Mouse (Mus musculus) ovary, postnatal 14 days (tissue): ENCODE measurements around the gene Sorcs3.

Source experiments
- DNase-seq: peaks from one replicate; pipeline ENCODE4 v3.0.0; 2022; ENCODE audit warnings: low spot score

Gene Sorcs3

GRCm38 (mm10) chr19:48706267-48706923 lies 500.6 kb downstream of the Sorcs3 start:
- no peak for DNase-seq

DNA sequence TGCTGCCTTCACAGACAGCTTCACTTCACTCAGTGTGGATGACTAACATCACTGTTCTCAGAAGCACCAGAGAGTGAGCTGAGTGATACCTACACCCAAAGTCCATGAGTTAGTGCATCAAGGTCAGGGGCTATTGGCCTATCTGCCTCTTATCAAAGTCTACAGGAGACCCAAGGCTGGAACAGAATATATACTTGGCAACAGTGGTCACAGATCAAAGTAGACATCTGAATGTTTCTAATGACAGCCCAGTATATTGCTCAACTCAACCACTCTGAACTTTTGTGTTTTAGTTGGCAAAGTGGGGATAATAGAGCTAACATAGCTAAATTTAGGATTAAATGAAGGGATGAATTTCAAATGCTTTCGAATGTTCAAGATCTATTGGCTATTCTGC lies 501.1 kb downstream of the Sorcs3 start:
- DNase-seq: no peak

DNA sequence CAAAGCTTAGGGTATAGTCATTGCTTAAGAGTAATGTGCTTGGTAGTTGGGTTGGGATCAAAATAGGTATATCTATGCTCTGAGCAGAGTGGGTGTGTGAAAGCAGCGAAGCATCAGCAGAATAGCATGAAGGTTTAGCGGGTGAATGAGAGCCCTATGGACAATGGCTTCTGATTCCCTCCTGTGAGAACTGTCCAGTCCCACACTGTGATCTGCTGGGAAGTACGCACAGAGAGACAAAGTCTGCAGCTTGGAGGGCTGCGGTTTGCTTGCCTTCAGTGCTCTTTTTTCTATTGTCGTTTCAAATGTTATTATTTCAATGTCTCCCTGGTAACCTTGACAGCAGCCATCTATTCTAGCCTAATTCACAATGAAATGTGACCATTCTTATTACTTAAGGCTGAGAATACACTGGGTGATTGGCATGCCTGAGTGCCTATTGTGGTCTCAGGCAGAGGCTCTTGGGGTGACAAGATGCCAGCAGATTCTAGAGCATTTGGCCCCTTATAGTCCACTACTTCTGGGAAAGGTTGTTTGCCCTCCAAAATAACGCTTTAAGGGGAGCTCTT lies 520.1 kb downstream of the Sorcs3 start:
- no peak for DNase-seq

GRCm38 (mm10) chr19:48727048-48727447 lies 521.2 kb downstream of the Sorcs3 start:
- no peak for DNase-seq

DNA sequence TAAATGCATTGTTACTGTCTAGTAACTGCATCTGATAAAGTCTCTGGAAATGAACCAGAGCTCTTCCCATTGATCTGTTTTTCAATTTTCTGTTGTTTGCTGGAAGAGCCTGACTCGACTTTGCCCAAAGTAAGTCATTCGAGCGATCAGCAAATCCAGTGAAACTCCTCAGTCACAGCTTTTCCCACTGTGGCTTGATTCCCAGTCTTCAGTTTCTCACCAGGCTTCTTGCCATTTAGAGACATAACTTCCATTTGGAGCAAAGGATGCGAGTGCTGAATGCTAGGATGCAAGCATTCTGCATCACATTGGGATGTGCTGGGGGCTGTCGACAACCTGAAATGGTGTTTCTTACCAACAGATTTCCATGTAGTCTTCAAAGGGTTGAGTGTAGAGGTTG lies 521.8 kb downstream of the Sorcs3 start:
- no peak for DNase-seq

DNA sequence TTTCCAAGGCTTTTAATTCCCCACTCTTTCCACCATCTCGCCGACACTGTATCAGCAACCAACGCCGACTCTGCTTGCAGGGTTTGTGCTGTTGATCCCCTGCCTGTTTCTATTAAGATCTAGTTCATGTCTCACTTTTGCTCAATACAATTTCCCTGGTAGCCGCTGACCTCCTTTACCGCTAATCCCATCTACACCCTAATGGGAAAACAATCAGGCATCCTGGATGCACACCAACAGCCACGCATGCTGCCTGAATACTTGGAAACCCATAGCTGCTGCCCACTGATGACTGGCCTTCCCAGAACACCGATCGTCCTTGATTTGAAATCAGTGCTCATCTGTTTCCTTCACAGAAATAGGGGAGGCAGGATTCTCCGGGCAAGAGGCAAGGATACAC lies 525.9 kb downstream of the Sorcs3 start:
- no peak for DNase-seq

DNA sequence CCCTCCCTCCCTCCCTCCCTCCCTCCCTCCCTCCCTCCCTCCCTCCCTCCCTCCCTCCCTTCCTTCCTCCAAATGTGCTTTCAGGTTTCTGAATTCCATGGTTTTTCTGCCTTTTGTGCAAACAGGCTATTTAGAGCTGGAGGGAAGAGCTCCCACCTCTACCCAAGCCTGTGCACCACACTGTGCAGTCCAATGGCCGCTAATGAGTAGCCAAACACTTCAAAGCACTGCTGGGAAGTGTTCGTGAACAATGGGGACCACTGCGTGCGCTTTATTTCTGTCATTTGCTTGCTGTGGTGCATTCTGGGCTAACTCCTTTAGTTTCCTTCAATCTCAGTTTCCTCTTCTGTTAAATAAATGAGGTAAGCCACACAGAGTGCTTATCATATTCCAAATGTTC lies 528.5 kb downstream of the Sorcs3 start:
- no peak for DNase-seq

DNA sequence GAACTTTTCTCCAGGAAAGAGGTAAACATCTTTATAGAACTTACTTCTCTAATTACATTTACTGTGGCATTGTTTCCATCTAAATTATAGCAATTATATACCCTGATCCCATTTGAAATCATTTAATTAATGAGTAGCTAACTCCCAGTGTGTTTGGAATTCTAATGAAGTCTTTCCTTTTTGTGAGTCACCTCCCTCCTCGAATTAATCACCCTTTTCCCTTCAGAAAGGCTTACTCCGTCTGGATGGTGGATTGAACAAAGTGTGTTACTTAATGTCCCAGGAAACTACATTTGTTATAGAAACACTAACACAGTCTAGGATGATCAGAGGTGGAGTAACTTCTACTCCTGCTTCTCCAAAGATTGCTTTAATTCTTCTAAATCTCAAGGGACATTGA lies 531.7 kb downstream of the Sorcs3 start:
- no peak for DNase-seq

DNA sequence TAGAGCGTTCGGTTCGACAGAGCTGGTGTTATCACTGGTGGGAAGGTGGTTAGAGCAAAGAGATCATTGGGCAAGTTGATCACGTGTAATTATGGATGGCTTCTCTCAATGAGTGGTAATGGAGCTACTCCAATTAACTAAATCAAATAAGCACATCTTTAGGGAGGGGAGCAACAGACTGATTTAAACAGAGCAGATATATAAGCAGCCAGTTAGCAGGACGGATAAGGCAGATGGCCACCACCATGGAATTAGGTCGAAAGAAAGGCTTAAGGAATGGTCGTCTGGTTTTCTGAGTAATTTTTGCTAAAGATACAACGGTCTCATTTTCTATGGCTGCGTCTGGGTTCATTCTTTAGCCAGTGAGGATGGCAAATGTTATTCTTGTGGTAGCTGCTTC lies 549.3 kb downstream of the Sorcs3 start:
- DNase-seq: no peak

- DNase-seq: no peak
Observed at GRCm38 (mm10) chr19:48756831-48757230, 551.0 kb downstream of the Sorcs3 start.

DNA sequence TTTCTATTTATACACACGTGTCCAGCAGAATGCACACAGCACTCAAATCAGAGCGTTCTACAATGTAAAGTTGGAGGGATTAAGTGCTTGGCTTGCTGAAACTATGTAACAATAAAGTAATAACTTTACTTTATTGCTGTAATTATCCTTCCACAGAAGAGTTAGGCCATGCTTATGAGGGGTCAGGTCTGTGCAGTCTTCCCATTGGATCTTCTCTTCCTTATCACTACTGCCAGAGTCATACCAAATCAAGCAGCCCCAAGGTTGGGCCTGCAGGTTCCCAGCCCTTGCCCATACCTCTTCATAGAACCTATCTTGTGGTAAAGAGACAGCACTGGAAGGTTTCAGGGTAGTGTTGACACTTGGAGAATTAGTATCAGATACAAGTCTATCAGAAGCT lies 560.7 kb downstream of the Sorcs3 start:
- no peak for DNase-seq

- no peak for DNase-seq
Observed at GRCm38 (mm10) chr19:48771565-48771964, 565.7 kb downstream of the Sorcs3 start.

GRCm38 (mm10) chr19:48779095-48779765 lies 573.4 kb downstream of the Sorcs3 start:
- DNase-seq: no peak

GRCm38 (mm10) chr19:48780813-48781212 lies 575.0 kb downstream of the Sorcs3 start:
- DNase-seq: no peak

DNA sequence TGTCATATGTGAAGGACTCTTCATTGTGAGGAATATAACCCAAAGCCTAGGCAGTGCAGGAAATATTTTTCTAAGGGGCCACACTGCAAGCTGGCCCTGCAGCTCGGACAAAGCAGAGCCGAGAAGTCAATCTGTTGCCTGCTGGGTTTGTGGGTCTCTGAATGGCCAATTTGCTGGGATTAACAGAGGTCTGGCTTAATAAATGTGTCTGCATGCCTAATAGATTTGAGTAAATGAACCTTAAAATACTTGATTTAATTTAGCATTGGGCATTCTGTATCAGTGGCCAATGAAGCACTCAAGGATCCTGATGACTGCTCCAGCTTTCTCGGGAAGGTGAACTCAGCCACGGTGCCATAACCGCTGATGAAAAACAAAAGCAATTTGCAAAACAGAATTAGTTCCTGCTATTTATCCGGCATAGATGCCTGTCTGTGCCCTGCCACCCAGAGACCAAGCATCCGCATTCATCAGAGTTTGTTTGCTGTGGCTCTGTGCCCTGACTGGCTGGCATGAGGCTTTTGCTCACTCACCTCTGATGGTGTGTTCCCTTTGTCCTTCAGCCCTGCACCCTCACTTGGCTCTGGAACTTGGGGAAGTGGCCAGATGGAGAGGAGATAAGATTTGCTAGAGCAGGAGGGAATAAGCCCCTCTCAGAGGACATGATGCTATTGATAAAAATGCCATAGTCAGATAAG lies 576.3 kb downstream of the Sorcs3 start:
- no peak for DNase-seq

GRCm38 (mm10) chr19:48787269-48787668 lies 581.4 kb downstream of the Sorcs3 start:
- no peak for DNase-seq

- DNase-seq: no peak
Observed at GRCm38 (mm10) chr19:48804546-48804945, 598.7 kb downstream of the Sorcs3 start.

- DNase-seq: no peak
Observed at GRCm38 (mm10) chr19:48811541-48811940, 605.7 kb downstream of the Sorcs3 start.

GRCm38 (mm10) chr19:48813823-48814222 lies 608.0 kb downstream of the Sorcs3 start:
- DNase-seq: no peak

DNA sequence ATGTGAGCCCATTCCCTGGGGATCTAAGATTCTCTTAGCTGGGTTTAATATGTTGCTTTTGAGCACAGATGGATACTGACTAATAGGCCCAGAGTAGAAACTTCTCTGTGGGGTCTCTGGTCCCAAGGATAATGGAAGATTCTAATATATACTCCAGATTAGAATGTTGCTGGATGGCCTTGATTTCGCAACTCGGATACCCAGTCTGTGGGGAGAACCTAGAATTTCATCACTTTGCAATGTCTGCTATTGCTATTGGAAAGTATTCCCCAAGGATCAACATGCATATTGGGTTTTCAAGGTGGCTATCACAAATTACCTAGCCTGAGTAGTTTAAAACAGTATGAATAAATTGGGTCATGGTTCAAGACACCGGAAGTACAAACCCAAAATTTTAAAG lies 609.2 kb downstream of the Sorcs3 start:
- no peak for DNase-seq

DNA sequence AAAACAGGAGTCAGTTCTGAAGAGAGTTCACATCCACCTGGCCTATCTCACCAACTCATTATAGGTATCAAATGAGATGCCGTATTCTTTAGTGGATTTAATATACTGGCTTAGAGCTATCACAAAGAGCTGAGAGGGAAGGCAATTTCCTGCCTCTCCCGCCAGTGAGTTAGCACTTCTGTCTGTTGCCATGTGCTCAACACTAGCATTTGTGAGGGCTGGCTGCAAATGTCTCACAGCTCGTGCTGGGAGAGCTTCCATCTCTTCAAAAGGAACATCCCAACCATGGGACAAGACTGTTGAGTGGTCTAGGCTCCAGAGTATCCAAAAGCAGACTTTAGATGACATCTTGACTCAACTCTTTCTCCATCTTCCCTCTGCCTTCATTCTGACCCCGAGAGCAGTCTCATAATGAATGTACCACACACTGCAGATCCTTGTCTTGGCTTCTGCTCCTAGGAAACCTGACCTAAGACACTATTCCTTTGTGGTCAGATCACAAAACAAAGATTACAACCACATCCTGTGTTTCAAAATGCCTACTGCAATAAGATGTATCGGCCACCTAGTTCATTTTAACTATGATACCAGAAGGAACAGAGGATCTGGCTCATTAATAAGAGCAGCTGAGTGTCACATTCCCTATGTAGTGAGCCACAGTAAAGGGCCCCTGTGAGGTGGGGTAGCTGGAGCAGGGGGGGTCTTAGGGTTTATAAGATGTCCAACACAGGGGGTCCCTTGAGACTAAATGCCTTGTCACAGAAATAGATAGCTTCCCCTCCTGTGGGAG lies 614.9 kb downstream of the Sorcs3 start:
- no peak for DNase-seq

- no peak for DNase-seq
Observed at GRCm38 (mm10) chr19:48821283-48821715, 615.5 kb downstream of the Sorcs3 start.
